In genomic region chr9:59059158-59059557, GRCm38 (mm10) we compare ENCODE assay signal across 25 mouse cellular contexts. TPM values are rescaled to one million over a fixed set of nuclear protein-coding genes. Genes with fewer than 3 reads are reported as not detected.
DNase-seq lines count a peak whose midpoint lies in the region; ATAC-seq lines count a peak whose summit lies in the region.
"Had no signal": no experiment of that assay in that cellular context is flagged by ENCODE, and none has a peak within 500 bp of the region (broad histone marks: within the 10 kb centered on the region; RNA-seq: fewer than 3 reads in every experiment).

No protein-coding gene starts in this region.

- H3K4me1 ChIP-seq in forebrain, embryonic 15.5 days: peaks cover 14% of the 10 kb centered on the region; the same call in 1 of the 2 replicates
- H3K4me1 ChIP-seq in forebrain, embryonic 11.5 days (replicated peaks; ENCODE audit: control insufficient read depth, insufficient read depth, low read length): no peaks in the 10 kb centered on the region
- no peaks in the 10 kb centered on the region for H3K4me1 ChIP-seq in midbrain, embryonic 11.5 days (ENCODE audit: control insufficient read depth, insufficient read depth, low read length)
- H3K4me1 ChIP-seq in midbrain, embryonic 14.5 days (ENCODE audit: control insufficient read depth, insufficient read depth, low read length): no peaks in the 10 kb centered on the region
- H3K4me1 ChIP-seq: hindbrain, embryonic 15.5 days had no signal

- H3K9ac ChIP-seq in forebrain, embryonic 15.5 days (replicated peaks): no peak overlapping the region
- H3K9ac ChIP-seq in forebrain, embryonic 11.5 days (ENCODE audit: low read length): no peak overlapping the region
- H3K9ac ChIP-seq in midbrain, embryonic 11.5 days (ENCODE audit: low read length): no peak overlapping the region
- H3K9ac ChIP-seq in midbrain, embryonic 14.5 days (replicated peaks; ENCODE audit: low read length): no peak overlapping the region
- H3K9ac ChIP-seq: embryonic facial prominence, embryonic 12.5 days; heart, embryonic 15.5 days; hindbrain, embryonic 15.5 days had no signal

- peak overlapping the region; percentile 91 for H3K27ac ChIP-seq in forebrain, embryonic 15.5 days (replicated peaks)
- H3K27ac ChIP-seq in forebrain, embryonic 11.5 days (ENCODE audit: low read depth, low read length): no peak overlapping the region
- no peak overlapping the region for H3K27ac ChIP-seq in midbrain, embryonic 11.5 days (ENCODE audit: low read depth, low read length)
- H3K27ac ChIP-seq in midbrain, embryonic 14.5 days (replicated peaks; ENCODE audit: low read depth, low read length): no peak overlapping the region
- H3K27ac ChIP-seq: embryonic facial prominence, embryonic 12.5 days; heart, adult 2 months; heart, embryonic 15.5 days; hindbrain, embryonic 10.5 days; hindbrain, embryonic 15.5 days had no signal

- no peak overlapping the region for H3K4me3 ChIP-seq in forebrain, embryonic 15.5 days
- no peak overlapping the region for H3K4me3 ChIP-seq in forebrain, embryonic 11.5 days (ENCODE audit: low read depth, low read length)
- H3K4me3 ChIP-seq in midbrain, embryonic 11.5 days (ENCODE audit: low read depth, low read length): no peak overlapping the region
- H3K4me3 ChIP-seq in midbrain, embryonic 14.5 days (replicated peaks; ENCODE audit: low read depth, low read length): no peak overlapping the region
- H3K4me3 ChIP-seq: embryonic facial prominence, embryonic 12.5 days; heart, adult 2 months; heart, embryonic 15.5 days; hindbrain, embryonic 10.5 days; hindbrain, embryonic 15.5 days had no signal

- no peaks in the 10 kb centered on the region for H3K36me3 ChIP-seq in forebrain, embryonic 15.5 days
- no peaks in the 10 kb centered on the region for H3K36me3 ChIP-seq in forebrain, embryonic 11.5 days (ENCODE audit: control insufficient read depth, insufficient read depth, low read length)
- no peaks in the 10 kb centered on the region for H3K36me3 ChIP-seq in midbrain, embryonic 11.5 days (ENCODE audit: control insufficient read depth, insufficient read depth, low read length)
- H3K36me3 ChIP-seq in midbrain, embryonic 14.5 days (ENCODE audit: control insufficient read depth, insufficient read depth, low read length): no peaks in the 10 kb centered on the region
- H3K36me3 ChIP-seq: embryonic facial prominence, embryonic 12.5 days; G1E; heart, embryonic 15.5 days; hindbrain, embryonic 10.5 days; hindbrain, embryonic 15.5 days had no signal

- peak; percentile 65 to 73 for DNase-seq in cerebellum, postnatal 10 days
- DNase-seq in cerebellum, postnatal 25 days: no peak
- DNase-seq in forebrain, embryonic 11.5 days (ENCODE audit: low spot score): no peak
- peak; percentile 14 for DNase-seq in midbrain, embryonic 11.5 days (ENCODE audit: low spot score, missing footprints)
- DNase-seq in midbrain, embryonic 14.5 days: no peak
- no peak for DNase-seq in retina, postnatal 1 day
- DNase-seq: adrenal gland, adult 8-10 months; adrenal gland, postnatal 36 days; B cell, adult 2 months; cerebellum, adult 11 months; cerebellum, adult 9-10 months; embryo, embryonic 11 days; gastrocnemius, postnatal 10 days; heart, adult 2 months; kidney, adult 8-10 months had no signal

- no peak overlapping the region for H3K4me2 ChIP-seq in forebrain, embryonic 15.5 days (replicated peaks)
- no peak overlapping the region for H3K4me2 ChIP-seq in forebrain, embryonic 11.5 days (ENCODE audit: low read depth, low read length, severe bottlenecking)
- H3K4me2 ChIP-seq in midbrain, embryonic 11.5 days: no peak overlapping the region
- no peak overlapping the region for H3K4me2 ChIP-seq in midbrain, embryonic 14.5 days (ENCODE audit: low read length)
- H3K4me2 ChIP-seq: embryonic facial prominence, embryonic 12.5 days; heart, embryonic 11.5 days; heart, embryonic 15.5 days; hindbrain, embryonic 15.5 days had no signal

- no peaks in the 10 kb centered on the region for H3K27me3 ChIP-seq in forebrain, embryonic 15.5 days
- no peaks in the 10 kb centered on the region for H3K27me3 ChIP-seq in forebrain, embryonic 11.5 days (ENCODE audit: control insufficient read depth, insufficient read depth, low read length)
- H3K27me3 ChIP-seq in midbrain, embryonic 11.5 days (ENCODE audit: control insufficient read depth, insufficient read depth, low read length): no peaks in the 10 kb centered on the region
- no peaks in the 10 kb centered on the region for H3K27me3 ChIP-seq in midbrain, embryonic 14.5 days (ENCODE audit: control insufficient read depth, insufficient read depth, low read length)
- H3K27me3 ChIP-seq: embryonic facial prominence, embryonic 12.5 days; heart, embryonic 15.5 days; hindbrain, embryonic 15.5 days had no signal

- ATAC-seq in forebrain, embryonic 15.5 days (replicated peaks): peak; percentile 70; the same call in 1 of the 2 replicates
- no peak for ATAC-seq in forebrain, embryonic 11.5 days (replicated peaks; ENCODE audit: low FRiP score)
- no peak for ATAC-seq in midbrain, embryonic 11.5 days (ENCODE audit: low FRiP score)
- no peak for ATAC-seq in midbrain, embryonic 14.5 days (ENCODE audit: low FRiP score, low TSS enrichment)
- ATAC-seq: CD4-positive, CD25-positive, alpha-beta regulatory T cell, adult 4 months; inflammation-experienced regulatory T-cells, adult 6 months; intestine, postnatal 0 days had no signal

- H3K9me3 ChIP-seq in forebrain, embryonic 15.5 days: no peaks in the 10 kb centered on the region
- no peaks in the 10 kb centered on the region for H3K9me3 ChIP-seq in forebrain, embryonic 11.5 days (ENCODE audit: control insufficient read depth, low read length)
- H3K9me3 ChIP-seq in midbrain, embryonic 11.5 days (ENCODE audit: control insufficient read depth, low read length): no peaks in the 10 kb centered on the region
- no peaks in the 10 kb centered on the region for H3K9me3 ChIP-seq in midbrain, embryonic 14.5 days (ENCODE audit: control insufficient read depth, low read length)
- H3K9me3 ChIP-seq: embryonic facial prominence, embryonic 12.5 days; G1E; heart, embryonic 15.5 days; hindbrain, embryonic 10.5 days; hindbrain, embryonic 15.5 days had no signal

- WGBS in forebrain, embryonic 15.5 days: 56% methylated on average over 6 of the region's 6 CpGs
- 89% methylated on average over 6 of the region's 6 CpGs for WGBS in forebrain, embryonic 11.5 days
- WGBS in midbrain, embryonic 11.5 days: 87% methylated on average over 6 of the region's 6 CpGs
- 80% methylated on average over 6 of the region's 6 CpGs for WGBS in midbrain, embryonic 14.5 days

RNA-seq across cellular contexts. Expression of gene Neo1, which starts 22.9 kb away (rescaled TPM):
- 58.4 and 59.7 TPM in 2 replicates for polyA plus RNA-seq in forebrain, embryonic 15.5 days (2015; fragmentation: Nextera tagmentation; extraction: Ambion mirVana)
- 38.6 and 41.8 TPM in 2 replicates for polyA plus RNA-seq in forebrain, embryonic 11.5 days (2014; fragmentation: Nextera tagmentation; extraction: Ambion mirVana)
- 39.6 and 39.7 TPM in 2 replicates for polyA plus RNA-seq in midbrain, embryonic 11.5 days (2014; fragmentation: Nextera tagmentation; extraction: Ambion mirVana)
- 48.8 and 59.7 TPM in 2 replicates for polyA plus RNA-seq in midbrain, embryonic 14.5 days (2014; fragmentation: Nextera tagmentation; extraction: Ambion mirVana)
- polyA plus RNA-seq: G1E had no signal

Comparison
In these comparisons a context has a peak if more than half of its experiments do, and no peak if none do; other contexts are left out.
1. DNase-seq: peak in cerebellum, postnatal 10 days (2 of 2) and midbrain, embryonic 11.5 days (single experiment); none in cerebellum, postnatal 25 days (0 of 2), forebrain, embryonic 11.5 days (single experiment), midbrain, embryonic 14.5 days (single experiment) and retina, postnatal 1 day (single experiment).